Mouse (Mus musculus): ENCODE measurements around the gene Izumo1r. TPM values are rescaled to one million over a fixed set of nuclear protein-coding genes. Genes with fewer than 3 reads are reported as not detected.

The Izumo1r gene
- polyA plus RNA-seq, 1 experiment from 2014 or later: not detected

GRCm38 (mm10) chr9:14937308-14937707 is 33.6 kb upstream of the Izumo1r start:
- Histone ChIP-seq H3K4me3 (ENCODE audit: control insufficient read depth in 1 of 2, insufficient read depth in 1 of 2, low read depth in 1 of 2, low read length in 2 of 2) (no peak overlapping the region), H3K36me3 (ENCODE audit: control insufficient read depth, insufficient read depth, low read length) (no peaks in the 10 kb centered on the region), H3K9me3 (ENCODE audit: control insufficient read depth, low read length) (no peaks in the 10 kb centered on the region), H3K27ac (replicated peaks in 1 of 2; ENCODE audit: control insufficient read depth in 1 of 2, insufficient read depth in 1 of 2, low read depth in 2 of 2, low read length in 2 of 2) (no peak overlapping the region), H3K27me3 (ENCODE audit: control insufficient read depth, insufficient read depth, low read length) (no peaks in the 10 kb centered on the region), H3K4me1 (ENCODE audit: control insufficient read depth in 2 of 2, insufficient read depth in 2 of 2, low read length in 2 of 2) (peaks cover 2 to 3% of the 10 kb centered on the region in 2 experiments; a peak in 1 of 4 replicates), H3K9ac (ENCODE audit: low read length) (no peak overlapping the region), H3K4me2 (ENCODE audit: low read length) (no peak overlapping the region)
- no peak for ATAC-seq (ENCODE audit: insufficient number of reproducible peaks, insufficient read depth, low FRiP score, low read depth)
- 48% methylated on average over 1 of the region's 1 CpGs for WGBS

GRCm38 (mm10) chr9:14934851-14935250 is 31.1 kb upstream of the Izumo1r start:
- Histone ChIP-seq H3K36me3 (ENCODE audit: control insufficient read depth, insufficient read depth, low read length) (no peaks in the 10 kb centered on the region), H3K4me3 (ENCODE audit: control insufficient read depth in 1 of 2, insufficient read depth in 1 of 2, low read depth in 1 of 2, low read length in 2 of 2) (no peak overlapping the region), H3K9ac (ENCODE audit: low read length) (no peak overlapping the region), H3K27me3 (ENCODE audit: control insufficient read depth, insufficient read depth, low read length) (no peaks in the 10 kb centered on the region), H3K4me2 (ENCODE audit: low read length) (no peak overlapping the region), H3K27ac (replicated peaks in 1 of 2; ENCODE audit: control insufficient read depth in 1 of 2, insufficient read depth in 1 of 2, low read depth in 2 of 2, low read length in 2 of 2) (no peak overlapping the region), H3K9me3 (ENCODE audit: control insufficient read depth, low read length) (no peaks in the 10 kb centered on the region), H3K4me1 (ENCODE audit: control insufficient read depth in 2 of 2, insufficient read depth in 2 of 2, low read length in 2 of 2) (peaks cover 2 to 3% of the 10 kb centered on the region in 2 experiments; a peak in 1 of 4 replicates)
- no peak for ATAC-seq (ENCODE audit: insufficient number of reproducible peaks, insufficient read depth, low FRiP score, low read depth)
- 51% methylated on average over 2 of the region's 2 CpGs for WGBS

- H3K9ac ChIP-seq (ENCODE audit: low read length): no peak overlapping the region
- no peak overlapping the region for H3K4me3 ChIP-seq (ENCODE audit: control insufficient read depth in 1 of 2, insufficient read depth in 1 of 2, low read depth in 1 of 2, low read length in 2 of 2)
- no peak overlapping the region for H3K4me2 ChIP-seq (ENCODE audit: low read length)
- no peaks in the 10 kb centered on the region for H3K27me3 ChIP-seq (ENCODE audit: control insufficient read depth, insufficient read depth, low read length)
- H3K36me3 ChIP-seq (ENCODE audit: control insufficient read depth, insufficient read depth, low read length): no peaks in the 10 kb centered on the region
- 64% methylated on average over 7 of the region's 7 CpGs for WGBS
- H3K27ac ChIP-seq (replicated peaks in 1 of 2; ENCODE audit: control insufficient read depth in 1 of 2, insufficient read depth in 1 of 2, low read depth in 2 of 2, low read length in 2 of 2): no peak overlapping the region
- no peak for ATAC-seq (ENCODE audit: insufficient number of reproducible peaks, insufficient read depth, low FRiP score, low read depth)
- peaks cover 2 to 3% of the 10 kb centered on the region in 2 experiments; a peak in 1 of 4 replicates for H3K4me1 ChIP-seq (ENCODE audit: control insufficient read depth in 2 of 2, insufficient read depth in 2 of 2, low read length in 2 of 2)
- H3K9me3 ChIP-seq (ENCODE audit: control insufficient read depth, low read length): no peaks in the 10 kb centered on the region
These were observed 28.2 kb upstream of the Izumo1r start for GRCm38 (mm10) chr9:14931943-14932342.

GRCm38 (mm10) chr9:14931211-14931610 is 27.5 kb upstream of the Izumo1r start:
- Histone ChIP-seq H3K36me3 (ENCODE audit: control insufficient read depth, insufficient read depth, low read length) (no peaks in the 10 kb centered on the region), H3K9ac (ENCODE audit: low read length) (no peak overlapping the region), H3K4me2 (ENCODE audit: low read length) (no peak overlapping the region), H3K27ac (replicated peaks in 1 of 2; ENCODE audit: control insufficient read depth in 1 of 2, insufficient read depth in 1 of 2, low read depth in 2 of 2, low read length in 2 of 2) (no peak overlapping the region), H3K4me3 (ENCODE audit: control insufficient read depth in 1 of 2, insufficient read depth in 1 of 2, low read depth in 1 of 2, low read length in 2 of 2) (no peak overlapping the region), H3K4me1 (ENCODE audit: control insufficient read depth in 2 of 2, insufficient read depth in 2 of 2, low read length in 2 of 2) (no peaks in the 10 kb centered on the region), H3K9me3 (ENCODE audit: control insufficient read depth, low read length) (no peaks in the 10 kb centered on the region), H3K27me3 (ENCODE audit: control insufficient read depth, insufficient read depth, low read length) (no peaks in the 10 kb centered on the region)
- 77% methylated on average over 8 of the region's 8 CpGs for WGBS
- ATAC-seq (ENCODE audit: insufficient number of reproducible peaks, insufficient read depth, low FRiP score, low read depth): no peak

DNA sequence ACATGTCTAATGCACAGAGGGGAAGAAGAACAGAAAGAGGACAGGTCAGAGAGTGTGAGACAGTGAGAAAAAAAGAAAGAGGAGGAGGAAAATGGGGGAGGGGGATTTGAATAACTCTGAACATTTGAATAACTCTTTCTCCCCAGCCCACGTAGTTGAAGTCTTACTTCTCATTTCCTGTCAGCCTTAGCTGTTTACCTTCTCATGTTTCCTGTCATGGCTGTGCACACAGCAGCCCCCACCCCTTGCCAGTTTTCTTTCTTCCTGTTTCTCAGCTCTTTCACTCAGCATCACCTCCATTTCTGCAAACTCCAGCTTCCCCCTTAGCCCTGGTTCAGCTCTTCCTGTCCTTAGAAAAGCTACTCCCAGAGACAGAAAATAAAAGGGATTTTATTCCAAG is 22.8 kb upstream of the Izumo1r start:
- no peak overlapping the region for H3K4me3 ChIP-seq (ENCODE audit: control insufficient read depth in 1 of 2, insufficient read depth in 1 of 2, low read depth in 1 of 2, low read length in 2 of 2)
- WGBS: 27% methylated on average over 1 of the region's 1 CpGs
- no peaks in the 10 kb centered on the region for H3K9me3 ChIP-seq (ENCODE audit: control insufficient read depth, low read length)
- ATAC-seq (ENCODE audit: insufficient number of reproducible peaks, insufficient read depth, low FRiP score, low read depth): no peak
- H3K36me3 ChIP-seq (ENCODE audit: control insufficient read depth, insufficient read depth, low read length): no peaks in the 10 kb centered on the region
- no peaks in the 10 kb centered on the region; a peak in 1 of 4 replicates for H3K4me1 ChIP-seq (ENCODE audit: control insufficient read depth in 2 of 2, insufficient read depth in 2 of 2, low read length in 2 of 2)
- no peak overlapping the region for H3K27ac ChIP-seq (replicated peaks in 1 of 2; ENCODE audit: control insufficient read depth in 1 of 2, insufficient read depth in 1 of 2, low read depth in 2 of 2, low read length in 2 of 2)
- H3K9ac ChIP-seq (ENCODE audit: low read length): no peak overlapping the region
- H3K4me2 ChIP-seq (ENCODE audit: low read length): no peak overlapping the region
- H3K27me3 ChIP-seq (ENCODE audit: control insufficient read depth, insufficient read depth, low read length): no peaks in the 10 kb centered on the region

DNA sequence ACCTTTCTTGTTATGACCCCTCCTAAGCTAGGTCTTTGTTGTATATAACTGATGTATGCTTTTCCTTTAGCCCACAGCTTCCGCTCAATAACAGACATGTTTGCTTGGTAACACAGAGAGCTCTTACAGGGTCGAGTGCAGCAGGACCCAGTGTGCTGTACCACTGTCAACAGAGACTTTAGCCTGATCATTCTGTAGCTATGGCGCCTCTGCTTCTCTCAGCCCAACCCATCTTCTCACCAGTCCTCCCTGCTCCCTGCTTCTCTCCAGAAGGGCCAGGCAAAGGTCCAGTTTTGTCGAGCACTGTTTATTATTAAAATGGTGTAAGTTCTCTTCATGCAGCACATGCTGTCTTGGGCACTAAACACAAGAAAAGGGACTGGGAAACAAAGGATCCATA is 19.9 kb upstream of the Izumo1r start:
- Histone ChIP-seq H3K27me3 (ENCODE audit: control insufficient read depth, insufficient read depth, low read length) (no peaks in the 10 kb centered on the region), H3K9ac (ENCODE audit: low read length) (no peak overlapping the region), H3K4me2 (ENCODE audit: low read length) (no peak overlapping the region), H3K4me3 (ENCODE audit: control insufficient read depth in 1 of 2, insufficient read depth in 1 of 2, low read depth in 1 of 2, low read length in 2 of 2) (no peak overlapping the region), H3K27ac (replicated peaks in 1 of 2; ENCODE audit: control insufficient read depth in 1 of 2, insufficient read depth in 1 of 2, low read depth in 2 of 2, low read length in 2 of 2) (no peak overlapping the region), H3K9me3 (ENCODE audit: control insufficient read depth, low read length) (no peaks in the 10 kb centered on the region), H3K36me3 (ENCODE audit: control insufficient read depth, insufficient read depth, low read length) (no peaks in the 10 kb centered on the region), H3K4me1 (ENCODE audit: control insufficient read depth in 2 of 2, insufficient read depth in 2 of 2, low read length in 2 of 2) (no peaks in the 10 kb centered on the region; a peak in 1 of 4 replicates)
- WGBS: 77% methylated on average over 4 of the region's 4 CpGs
- no peak for ATAC-seq (ENCODE audit: insufficient number of reproducible peaks, insufficient read depth, low FRiP score, low read depth)

DNA sequence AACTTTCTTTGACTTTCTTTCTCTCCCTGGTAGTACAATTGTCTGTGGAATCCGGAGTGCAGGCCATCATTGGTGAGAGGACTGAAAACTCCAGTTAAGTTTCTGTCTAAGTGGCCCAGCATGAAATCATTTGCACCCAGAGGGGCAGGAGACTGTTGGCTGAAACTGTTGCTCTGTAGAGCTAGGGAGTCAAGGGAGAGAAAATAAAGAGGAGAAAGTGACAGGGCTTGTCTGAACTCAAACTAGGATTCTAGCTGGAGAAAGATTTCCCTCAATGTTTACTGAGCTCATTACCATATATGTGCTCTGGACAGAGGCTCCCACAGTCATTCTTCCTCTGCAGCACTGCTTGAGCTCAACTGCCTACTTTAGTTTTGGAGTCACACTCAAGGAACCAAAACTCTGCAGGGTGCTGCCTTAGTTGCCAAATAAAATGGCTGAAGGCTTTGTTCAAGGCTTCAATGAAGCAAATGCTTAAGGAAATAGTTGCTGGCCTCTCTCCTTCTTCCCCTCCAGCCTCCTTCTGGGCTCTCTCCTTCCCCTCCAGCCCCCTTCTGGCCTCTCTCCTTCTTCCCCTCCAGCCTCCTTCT is 18.3 kb upstream of the Izumo1r start:
- Histone ChIP-seq H3K36me3 (ENCODE audit: control insufficient read depth, insufficient read depth, low read length) (no peaks in the 10 kb centered on the region), H3K4me1 (ENCODE audit: control insufficient read depth in 2 of 2, insufficient read depth in 2 of 2, low read length in 2 of 2) (no peaks in the 10 kb centered on the region; a peak in 1 of 4 replicates), H3K9ac (ENCODE audit: low read length) (no peak overlapping the region), H3K9me3 (ENCODE audit: control insufficient read depth, low read length) (no peaks in the 10 kb centered on the region), H3K27me3 (ENCODE audit: control insufficient read depth, insufficient read depth, low read length) (no peaks in the 10 kb centered on the region), H3K4me3 (ENCODE audit: control insufficient read depth in 1 of 2, insufficient read depth in 1 of 2, low read depth in 1 of 2, low read length in 2 of 2) (no peak overlapping the region), H3K27ac (replicated peaks in 1 of 2; ENCODE audit: control insufficient read depth in 1 of 2, insufficient read depth in 1 of 2, low read depth in 2 of 2, low read length in 2 of 2) (no peak overlapping the region), H3K4me2 (ENCODE audit: low read length) (no peak overlapping the region)
- no peak for ATAC-seq (ENCODE audit: insufficient number of reproducible peaks, insufficient read depth, low FRiP score, low read depth)
- 17% methylated on average over 1 of the region's 1 CpGs for WGBS

DNA sequence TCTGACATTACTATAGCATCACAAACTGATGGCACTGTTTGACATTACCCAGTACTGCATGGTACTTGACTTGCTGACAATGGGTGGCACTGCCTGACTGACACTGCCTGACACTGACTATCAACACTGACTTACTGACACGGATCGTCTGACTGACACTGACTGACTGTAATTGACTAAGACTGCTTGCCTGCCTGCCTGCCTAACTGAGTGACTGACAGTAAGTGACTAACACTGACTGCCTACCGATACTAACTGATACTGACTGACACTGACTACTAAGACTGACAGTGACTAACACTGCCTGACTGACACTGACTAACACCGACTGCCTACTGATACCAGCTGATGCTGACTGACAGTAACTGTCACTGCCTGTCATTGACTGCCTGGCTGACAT is 17.5 kb upstream of the Izumo1r start:
- Histone ChIP-seq H3K27ac (replicated peaks in 1 of 2; ENCODE audit: control insufficient read depth in 1 of 2, insufficient read depth in 1 of 2, low read depth in 2 of 2, low read length in 2 of 2) (no peak overlapping the region), H3K36me3 (ENCODE audit: control insufficient read depth, insufficient read depth, low read length) (no peaks in the 10 kb centered on the region), H3K9ac (ENCODE audit: low read length) (no peak overlapping the region), H3K4me3 (ENCODE audit: control insufficient read depth in 1 of 2, insufficient read depth in 1 of 2, low read depth in 1 of 2, low read length in 2 of 2) (no peak overlapping the region), H3K9me3 (ENCODE audit: control insufficient read depth, low read length) (no peaks in the 10 kb centered on the region), H3K4me2 (ENCODE audit: low read length) (no peak overlapping the region), H3K27me3 (ENCODE audit: control insufficient read depth, insufficient read depth, low read length) (no peaks in the 10 kb centered on the region), H3K4me1 (ENCODE audit: control insufficient read depth in 2 of 2, insufficient read depth in 2 of 2, low read length in 2 of 2) (no peaks in the 10 kb centered on the region; a peak in 1 of 4 replicates)
- WGBS: 19% methylated on average over 4 of the region's 4 CpGs
- ATAC-seq (ENCODE audit: insufficient number of reproducible peaks, insufficient read depth, low FRiP score, low read depth): no peak

Measured in heart, embryonic 14.5 days (tissue).